Mouse (Mus musculus) liver, embryonic 11.5 days (tissue): ENCODE data around the gene Zic2. TPM values are rescaled to one million over a fixed set of nuclear protein-coding genes. Genes with fewer than 3 reads are reported as not detected.

Source experiments
- ATAC-seq: fragments of 200-750 bp; cut with Nextera tagmentation; replicated peaks from 2 replicates; pipeline ENCODE4 v1.8.0; 2017; ENCODE audit warnings: moderate number of reproducible peaks, mild to moderate bottlenecking, moderate TSS enrichment, moderate library complexity; ENCODE audit not compliant: low FRiP score
- DNase-seq: peaks from one replicate; pipeline ENCODE4 v3.0.0-alpha.2; 2017; ENCODE audit warnings: low spot score
- H3K27ac ChIP-seq: fragments of 300-500 bp; sonication (generic); 2 replicates; pipeline ENCODE4 v1.5.1; 2014; ENCODE audit warnings: mild to moderate bottlenecking, low read depth, low read length, control low read depth
- H3K27me3 ChIP-seq: fragments of 300-500 bp; sonication (generic); replicated peaks from 2 replicates; pipeline ENCODE4 v1.6.1; 2014; ENCODE audit warnings: low read length, mixed read lengths; ENCODE audit not compliant: control insufficient read depth, insufficient read depth
- H3K36me3 ChIP-seq: fragments of 300-500 bp; sonication (generic); 2 replicates; pipeline ENCODE4 v1.6.1; 2014; ENCODE audit warnings: mild to moderate bottlenecking, low read length, moderate library complexity, mixed read lengths; ENCODE audit not compliant: control insufficient read depth, insufficient read depth
- H3K4me1 ChIP-seq: fragments of 300-500 bp; sonication (generic); replicated peaks from 2 replicates; pipeline ENCODE4 v1.6.1; 2014; ENCODE audit warnings: low read length, mixed read lengths; ENCODE audit not compliant: control insufficient read depth, insufficient read depth
- H3K4me2 ChIP-seq: fragments of 300-500 bp; sonication (generic); 2 replicates; pipeline ENCODE4 v1.6.1; 2014; ENCODE audit warnings: mild to moderate bottlenecking, control low read depth, moderate library complexity
- H3K4me3 ChIP-seq: fragments of 300-500 bp; sonication (generic); 2 replicates; pipeline ENCODE4 v1.5.1; 2014; ENCODE audit warnings: low read depth, low read length, control low read depth
- H3K9ac ChIP-seq: fragments of 300-500 bp; sonication (generic); 2 replicates; pipeline ENCODE4 v1.6.1; 2014; ENCODE audit warnings: low read depth, low read length, control low read depth
- H3K9me3 ChIP-seq: fragments of 300-500 bp; sonication (generic); 2 replicates; pipeline ENCODE4 v1.6.1; 2016; ENCODE audit warnings: low read length, inconsistent platforms, mixed read lengths; ENCODE audit not compliant: control insufficient read depth
- WGBS: fragments of 180-500 bp; shearing (Covaris S2); extraction: QIAGEN DNeasy Blood & Tissue Kit; methylation state at CpG from one replicate; pipeline ENCODE4 v1.1.7; 2014; 5-methylcytosine and 5-hydroxymethylcytosine counted together
- polyA plus RNA-seq: library from polyadenylated mRNA; unstranded; fragments of >200 nt; fragmentation: Nextera tagmentation; extraction: Ambion mirVana; gene quantifications from 2 replicates; pipeline ENCODE4 v1.2.1, GENCODE M21; 2014

Zic2 gene
- polyA plus RNA-seq, 1 experiment from 2014 or later = not detected

DNA sequence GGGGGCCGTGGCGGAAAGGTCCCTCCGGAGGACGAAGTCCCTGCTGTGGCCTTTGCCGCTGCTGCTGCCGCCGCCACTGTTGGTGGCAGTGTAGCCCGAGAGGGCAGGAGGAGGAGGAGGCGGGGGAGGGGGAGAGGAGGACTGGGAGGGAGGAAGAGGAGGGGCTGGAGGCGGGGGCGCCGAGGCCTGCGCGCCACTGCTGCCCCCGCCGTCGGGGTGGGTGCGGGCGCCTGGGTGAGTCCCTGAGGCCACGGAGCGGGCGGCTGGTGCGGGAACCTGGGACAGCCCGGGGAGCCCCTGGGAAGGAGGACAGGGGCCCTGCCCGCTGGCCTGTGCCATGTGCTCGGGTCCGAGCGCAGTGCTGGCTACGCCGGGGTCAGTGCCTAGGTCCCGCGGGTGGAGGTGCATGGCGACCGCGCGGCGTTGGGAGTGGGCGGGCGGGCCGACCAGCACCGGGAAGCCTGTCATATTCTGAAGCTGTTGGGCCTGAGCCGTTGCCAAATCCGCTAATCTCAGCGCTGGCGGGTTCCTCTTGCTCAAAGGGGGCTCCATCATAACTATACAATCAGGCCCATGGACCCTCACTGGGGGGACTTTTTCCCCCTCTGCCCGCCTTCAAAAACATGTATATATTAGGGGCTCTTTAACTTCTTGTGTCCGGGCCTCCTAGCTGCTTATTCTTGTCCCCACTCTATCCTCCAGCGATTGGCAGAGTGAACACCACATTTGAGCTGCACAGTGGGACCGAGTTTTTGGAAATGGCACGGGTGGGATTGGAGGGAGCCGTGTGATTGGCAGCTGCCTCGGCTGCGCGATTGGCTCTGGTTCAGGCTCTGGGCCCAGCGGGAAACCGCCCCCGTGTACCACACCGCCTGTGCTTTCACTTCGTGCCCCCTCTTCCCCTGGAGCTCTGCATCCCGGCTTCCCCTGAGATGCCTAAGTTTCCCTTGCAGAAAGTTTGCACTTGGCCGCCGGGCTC, 10.2 kb upstream of the Zic2 start, which contains the start of gene Zic5:
Gene Zic5 (minus strand): TSS at position 915 of the 979 bp plus-strand sequence.
- Histone ChIP-seq H3K27ac (no peak within 1 kb of the TSS), H3K4me1 (peaks cover 7% of the 10 kb centered on the region; the same call in 1 of the 2 replicates), H3K9me3 (no peaks in the 10 kb centered on the region), H3K4me3 (peak within 1 kb of the TSS; percentile 57), H3K36me3 (no peaks in the 10 kb centered on the region), H3K27me3 (peaks cover 93% of the 10 kb centered on the region), H3K9ac (no peak within 1 kb of the TSS), H3K4me2 (peak within 1 kb of the TSS; percentile 84)
- DNase-seq (peak; percentile 55), ATAC-seq (peak; percentile 16; the same call in 1 of the 2 replicates)
- under 1% methylated on average over 57 of the region's 62 CpGs for WGBS

DNA sequence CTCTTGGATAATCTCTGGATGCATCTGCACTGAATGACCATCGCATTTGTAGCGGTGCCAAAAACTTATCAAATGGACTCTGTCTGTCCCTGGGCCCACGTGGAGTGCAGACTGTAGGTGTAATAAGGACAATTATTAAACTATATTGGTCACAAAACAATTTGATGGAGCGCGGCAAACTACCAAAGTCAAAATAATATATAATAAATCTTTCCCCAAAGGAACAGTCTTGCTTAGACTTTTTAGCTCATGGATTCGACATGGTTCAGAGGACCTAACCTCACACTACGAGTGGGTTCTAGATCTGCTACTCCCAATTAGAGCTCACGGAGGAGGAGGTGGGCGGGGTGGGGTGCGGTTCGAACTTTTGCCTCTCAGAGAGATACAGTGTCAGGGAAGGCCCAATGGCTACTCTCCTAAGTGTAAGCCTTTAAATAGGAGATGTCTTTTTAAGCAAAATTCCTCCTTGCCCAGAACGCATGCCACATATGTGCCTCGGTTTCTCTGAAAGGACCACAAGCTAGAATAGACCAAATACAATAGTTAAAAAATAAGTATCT, 9.2 kb upstream of the Zic2 start:
- no peak for DNase-seq
- H3K9me3 ChIP-seq = no peaks in the 10 kb centered on the region
- H3K27me3 ChIP-seq = peaks cover 96% of the 10 kb centered on the region
- H3K4me1 ChIP-seq = peaks cover 7% of the 10 kb centered on the region; the same call in 1 of the 2 replicates
- H3K9ac ChIP-seq = no peak overlapping the region
- no peak for ATAC-seq
- 22% methylated on average over 13 of the region's 13 CpGs for WGBS
- no peak overlapping the region for H3K4me2 ChIP-seq
- H3K27ac ChIP-seq = no peak overlapping the region
- no peaks in the 10 kb centered on the region for H3K36me3 ChIP-seq
- H3K4me3 ChIP-seq = no peak overlapping the region

DNA sequence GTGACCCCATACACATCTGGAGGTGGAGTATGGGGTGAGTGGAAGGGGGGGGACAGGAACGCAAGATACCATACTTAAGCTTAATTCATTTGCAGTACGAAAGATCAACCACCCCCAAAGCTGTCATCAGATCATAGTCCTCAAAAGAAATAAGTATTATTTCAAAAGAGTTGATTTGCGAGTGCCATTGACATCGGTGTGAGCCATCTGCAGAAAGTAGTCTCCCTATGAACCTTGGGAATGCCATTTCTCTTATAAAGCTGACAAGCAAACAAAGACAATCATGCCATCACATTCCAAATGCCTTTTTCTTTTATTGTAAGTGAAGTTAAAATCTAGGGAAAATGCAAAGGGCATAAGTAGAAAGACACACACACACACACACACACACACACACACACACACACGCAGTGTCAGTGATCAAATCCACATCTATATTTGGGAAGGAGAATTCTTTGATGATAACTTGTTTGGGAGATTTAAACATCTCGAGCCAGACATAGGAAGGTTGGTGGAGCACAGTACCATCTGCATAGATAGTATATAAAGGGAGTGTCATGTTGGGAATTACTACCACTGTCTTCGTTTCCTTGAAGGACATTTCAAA, 8.4 kb upstream of the Zic2 start:
- no peak overlapping the region for H3K9ac ChIP-seq
- no peaks in the 10 kb centered on the region for H3K36me3 ChIP-seq
- DNase-seq (no peak), ATAC-seq (no peak)
- no peak overlapping the region for H3K4me2 ChIP-seq
- H3K27me3 ChIP-seq = peaks cover 100% of the 10 kb centered on the region
- H3K27ac ChIP-seq = no peak overlapping the region
- H3K9me3 ChIP-seq = no peaks in the 10 kb centered on the region
- no peak overlapping the region for H3K4me3 ChIP-seq
- WGBS = 59% methylated on average over 7 of the region's 7 CpGs
- peaks cover 7% of the 10 kb centered on the region; the same call in 1 of the 2 replicates for H3K4me1 ChIP-seq

DNA sequence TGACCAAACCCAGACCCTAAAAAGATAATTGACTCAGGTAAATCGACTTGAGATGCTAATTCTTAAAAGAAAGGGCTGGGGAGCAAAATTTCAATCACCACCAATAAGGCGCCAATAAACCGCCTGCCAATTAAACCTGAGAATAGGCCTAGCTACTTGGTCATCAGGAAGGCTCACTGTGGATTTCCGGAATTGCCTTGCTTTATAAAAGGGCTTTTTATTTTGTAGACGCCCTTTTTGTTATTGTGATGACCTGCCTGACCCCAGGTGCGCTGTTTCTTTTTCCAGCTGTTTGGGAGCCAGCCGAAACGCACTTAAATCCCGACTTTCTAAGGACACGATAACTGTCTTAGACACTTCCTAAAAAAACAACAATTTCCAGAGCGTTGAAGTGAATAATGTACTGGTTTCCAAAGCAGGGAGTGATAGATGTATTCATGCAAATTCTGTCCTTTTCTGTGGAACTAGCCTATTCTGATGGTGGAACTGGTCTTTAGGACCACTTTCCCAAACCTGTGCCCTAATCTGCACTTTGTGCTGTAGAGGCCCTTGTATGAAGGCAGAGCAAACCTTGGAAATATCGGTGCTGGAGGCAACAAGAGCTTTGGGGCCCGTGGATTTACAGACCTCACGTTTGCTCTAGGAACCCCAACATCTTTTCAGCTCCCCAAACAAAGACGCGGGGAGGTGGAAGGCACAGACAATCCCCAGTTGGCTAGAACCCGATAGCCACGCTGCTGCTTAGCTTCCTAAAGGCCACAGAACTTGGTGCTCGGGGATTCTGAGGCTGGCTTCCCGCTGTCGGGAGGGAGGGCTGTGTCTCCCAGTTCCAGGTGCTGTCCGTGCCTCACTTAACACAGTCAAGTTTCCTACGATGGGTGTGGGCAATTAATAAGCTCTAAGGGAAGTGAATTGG, 7.1 kb upstream of the Zic2 start:
- Histone ChIP-seq H3K4me2 (no peak overlapping the region), H3K27ac (no peak overlapping the region), H3K4me3 (no peak overlapping the region), H3K9me3 (no peaks in the 10 kb centered on the region), H3K36me3 (no peaks in the 10 kb centered on the region), H3K27me3 (peaks cover 100% of the 10 kb centered on the region), H3K9ac (no peak overlapping the region), H3K4me1 (peaks cover 7% of the 10 kb centered on the region; the same call in 1 of the 2 replicates)
- peak; percentile 30 for DNase-seq
- ATAC-seq = no peak
- 10% methylated on average over 23 of the region's 23 CpGs for WGBS

DNA sequence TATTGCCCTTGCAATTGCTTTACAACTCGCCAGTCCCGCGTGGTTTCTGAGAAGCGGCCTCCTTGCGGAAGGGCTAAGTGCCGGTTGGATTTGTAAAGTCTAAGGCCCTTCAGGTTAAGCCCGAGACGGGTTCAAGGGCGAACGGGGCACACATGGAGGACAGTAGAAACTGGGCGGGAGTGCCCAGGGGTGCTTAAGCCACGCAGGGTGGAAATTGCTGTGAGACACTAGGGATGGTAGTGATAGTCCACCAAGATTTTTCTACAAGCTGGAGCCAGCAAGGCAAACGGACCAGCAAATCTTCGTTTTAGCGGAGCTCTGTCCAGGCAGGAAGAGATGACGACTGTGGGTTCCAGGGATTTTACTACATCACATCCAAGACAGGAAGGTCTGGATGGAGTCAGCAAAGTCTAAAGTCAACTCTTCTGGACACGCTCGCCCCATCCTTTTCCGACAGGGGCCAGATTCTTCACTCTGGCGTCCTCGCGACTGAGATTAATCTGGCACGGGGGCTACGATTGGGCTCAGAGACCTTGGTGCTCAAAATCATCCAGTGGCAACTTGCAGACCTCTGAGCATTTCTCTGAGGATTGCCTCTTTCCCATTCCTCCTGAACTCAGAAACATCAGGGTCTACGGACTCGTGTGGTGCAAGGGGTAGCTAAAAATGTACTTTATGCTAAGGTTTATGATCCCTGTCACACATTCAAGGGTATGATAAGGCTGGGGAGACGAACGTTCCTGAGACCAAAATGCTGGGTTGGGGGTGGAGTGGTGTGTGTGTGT, 6.1 kb upstream of the Zic2 start:
- 4% methylated on average over 28 of the region's 28 CpGs for WGBS
- H3K27ac ChIP-seq = no peak overlapping the region
- H3K27me3 ChIP-seq = peaks cover 100% of the 10 kb centered on the region
- H3K4me3 ChIP-seq = no peak overlapping the region
- no peaks in the 10 kb centered on the region for H3K9me3 ChIP-seq
- no peak overlapping the region for H3K9ac ChIP-seq
- peak; percentile 37 for DNase-seq
- H3K4me2 ChIP-seq = no peak overlapping the region
- peaks cover 5% of the 10 kb centered on the region; the same call in 1 of the 2 replicates for H3K4me1 ChIP-seq
- no peaks in the 10 kb centered on the region for H3K36me3 ChIP-seq
- no peak for ATAC-seq

DNA sequence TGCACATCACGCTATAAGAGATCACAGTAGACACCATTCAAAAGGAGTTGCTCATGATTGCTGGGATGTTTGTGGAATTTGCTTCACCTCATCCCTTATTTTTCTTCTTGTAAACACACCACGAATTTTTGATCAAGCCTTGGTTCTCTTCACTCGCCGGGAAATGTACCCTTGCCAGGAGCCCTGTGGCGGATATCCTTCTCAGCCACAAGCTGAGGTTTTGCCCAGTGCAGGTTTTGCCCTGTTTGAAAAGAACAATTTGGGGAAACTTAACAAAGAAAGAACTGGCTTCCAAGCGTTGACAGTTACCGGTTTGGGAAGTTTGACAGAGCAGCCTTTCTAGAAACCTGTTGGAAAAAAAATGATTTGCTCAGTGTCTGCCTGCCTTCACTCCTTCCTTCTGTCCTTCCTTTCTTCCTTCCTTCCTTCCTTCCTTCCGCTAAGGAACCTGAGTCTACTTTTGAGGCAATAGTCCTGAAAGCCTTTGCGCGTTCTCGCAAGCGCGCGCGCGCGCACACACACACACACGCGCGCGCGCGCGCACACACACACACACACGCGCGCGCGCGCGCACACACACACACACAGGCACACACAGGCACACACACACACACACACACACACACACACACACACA, 3.7 kb upstream of the Zic2 start:
- Histone ChIP-seq H3K9ac (no peak overlapping the region), H3K9me3 (no peaks in the 10 kb centered on the region), H3K27ac (no peak overlapping the region), H3K36me3 (no peaks in the 10 kb centered on the region), H3K27me3 (peaks cover 100% of the 10 kb centered on the region), H3K4me3 (no peak overlapping the region), H3K4me2 (no peak overlapping the region), H3K4me1 (peaks cover 7% of the 10 kb centered on the region; the same call in 1 of the 2 replicates)
- ATAC-seq = no peak
- WGBS = 9% methylated on average over 31 of the region's 31 CpGs
- DNase-seq = no peak

DNA sequence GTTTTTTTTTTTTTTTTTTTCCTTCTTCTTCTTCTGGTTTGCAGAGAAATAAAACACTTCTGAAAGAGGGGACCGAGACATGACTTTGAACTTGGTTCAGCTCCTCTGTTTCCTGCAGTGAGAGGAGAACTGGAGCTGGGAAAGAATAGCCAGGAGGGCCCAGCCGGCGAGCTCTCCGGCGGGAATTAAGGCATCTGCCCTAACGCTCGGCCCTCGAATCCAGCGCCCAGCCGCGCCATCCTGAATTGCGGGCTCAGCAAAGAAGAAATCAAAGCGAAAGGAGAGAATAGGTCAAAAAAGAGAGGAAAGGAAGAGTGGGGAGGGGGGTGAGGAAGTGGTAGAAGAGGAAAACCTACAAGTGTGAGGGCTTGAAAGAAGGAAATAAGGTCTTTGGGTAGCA, 3.1 kb upstream of the Zic2 start:
- no peak for DNase-seq
- 3% methylated on average over 13 of the region's 13 CpGs for WGBS

More for the DNA sequence above, 3.1 kb upstream of the Zic2 start:
- no peak for ATAC-seq
- Histone ChIP-seq H3K4me2 (no peak overlapping the region), H3K4me3 (no peak overlapping the region), H3K9ac (no peak overlapping the region), H3K4me1 (peaks cover 7% of the 10 kb centered on the region; the same call in 1 of the 2 replicates), H3K27ac (no peak overlapping the region), H3K9me3 (no peaks in the 10 kb centered on the region), H3K36me3 (no peaks in the 10 kb centered on the region), H3K27me3 (peaks cover 100% of the 10 kb centered on the region)
